Mouse (Mus musculus): ENCODE measurements around the gene Camp.
"Not testable (repeated sequence)": the region's sequence is repeated elsewhere in the genome, so short reads cannot be mapped to it uniquely, and the experiment has no call there.

Camp gene

DNA sequence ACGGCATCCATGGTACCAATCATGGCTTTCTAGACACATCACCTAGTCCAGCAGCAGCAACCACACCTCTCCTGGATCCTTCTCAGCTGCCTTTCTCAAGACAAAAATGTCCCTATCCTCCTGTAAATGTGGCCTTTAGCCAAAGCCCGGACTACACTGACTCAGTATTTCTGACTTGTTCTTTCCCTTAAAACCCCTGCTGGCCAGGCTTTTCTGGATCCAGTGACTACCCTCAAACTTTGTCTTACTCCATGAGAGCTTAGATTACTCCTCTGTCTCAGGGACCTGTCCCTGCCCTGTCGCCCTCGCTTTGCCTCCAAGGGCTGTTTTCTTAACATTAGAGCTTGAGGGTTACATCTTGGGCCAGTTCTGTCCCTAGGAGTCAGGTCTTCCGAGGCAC is 682 bp upstream of the Camp start:
- no peak for DNase-seq

GRCm38 (mm10) chr9:109833088-109833412 is 16.4 kb downstream of the Camp start:
- no peak for DNase-seq

DNA sequence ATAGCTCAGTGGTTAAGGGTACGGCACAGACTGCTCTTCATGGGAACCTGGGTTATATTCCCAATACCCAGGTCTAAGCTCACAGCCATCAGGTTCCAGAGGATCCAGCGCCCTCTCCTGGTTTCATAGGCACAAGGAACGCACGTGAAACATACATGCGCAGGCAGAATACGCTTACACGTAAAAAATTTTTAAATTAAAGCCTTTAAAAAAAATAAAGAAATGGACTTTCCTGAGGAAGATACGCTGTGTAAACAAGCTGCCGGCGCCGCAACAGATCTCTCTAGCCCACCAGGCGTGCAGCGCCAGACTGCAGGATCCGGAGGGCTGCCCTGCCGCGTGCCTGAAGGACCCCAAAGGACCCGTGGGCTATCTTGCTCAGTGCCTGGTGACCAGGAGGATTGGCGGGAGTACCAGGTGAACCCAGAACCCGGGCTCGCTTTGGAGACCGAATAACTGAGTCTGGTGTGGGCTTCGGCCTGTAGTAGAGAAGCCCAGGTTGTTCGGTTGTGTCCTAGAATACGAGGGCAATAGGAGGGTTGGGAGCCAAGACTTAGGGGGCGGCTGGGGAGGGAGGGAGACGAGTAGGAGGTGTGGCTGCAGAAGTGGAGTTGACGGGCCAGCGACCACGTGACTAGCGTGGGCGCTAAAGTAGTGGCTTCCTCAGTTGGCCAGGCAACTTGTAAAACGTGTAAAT is 16.9 kb downstream of the Camp start, which contains the start of gene Nme6:
TSS of gene Nme6 (plus strand) at position 359 of the 697 bp plus-strand sequence.
- peak; percentile 91 for DNase-seq

DNA sequence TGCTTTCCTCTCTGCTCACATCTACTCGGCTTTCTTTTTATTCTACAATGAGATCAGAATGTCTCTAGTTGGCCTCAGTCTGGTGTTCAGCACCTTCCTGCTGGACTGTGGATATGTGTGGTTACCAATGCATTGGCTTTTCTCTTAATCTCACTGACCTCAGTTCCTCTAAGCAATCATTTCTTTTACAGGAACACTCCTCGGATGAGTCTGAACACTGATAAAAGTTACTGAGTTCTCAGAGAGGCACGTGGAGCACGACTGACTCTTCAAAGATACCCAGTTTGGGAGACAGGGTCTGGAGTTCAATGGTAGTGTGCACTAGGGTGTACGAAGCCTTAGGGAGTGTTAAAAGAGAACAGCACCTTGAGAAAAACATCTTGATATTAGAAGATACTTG is 23.2 kb downstream of the Camp start:
- DNase-seq, result no peak

DNA sequence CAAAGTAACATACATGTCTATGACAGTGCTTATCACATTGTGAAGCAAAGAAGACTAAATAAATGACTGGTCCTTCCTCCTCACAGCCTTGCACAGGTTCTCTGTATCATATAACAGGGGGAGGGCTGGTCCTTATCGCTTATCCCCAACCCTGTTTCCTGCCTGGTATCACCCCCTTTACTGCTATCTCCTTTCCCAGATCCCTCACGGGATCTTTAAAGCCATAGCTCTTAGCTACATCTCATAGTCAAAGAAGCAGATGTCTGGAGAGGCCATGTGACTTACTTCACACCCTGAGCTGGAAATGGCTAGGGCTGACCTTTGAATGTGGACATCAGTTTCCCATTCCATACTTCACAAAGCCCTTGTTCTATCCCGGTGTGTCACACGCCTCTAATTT is 23.7 kb downstream of the Camp start:
- DNase-seq, result no peak

DNA sequence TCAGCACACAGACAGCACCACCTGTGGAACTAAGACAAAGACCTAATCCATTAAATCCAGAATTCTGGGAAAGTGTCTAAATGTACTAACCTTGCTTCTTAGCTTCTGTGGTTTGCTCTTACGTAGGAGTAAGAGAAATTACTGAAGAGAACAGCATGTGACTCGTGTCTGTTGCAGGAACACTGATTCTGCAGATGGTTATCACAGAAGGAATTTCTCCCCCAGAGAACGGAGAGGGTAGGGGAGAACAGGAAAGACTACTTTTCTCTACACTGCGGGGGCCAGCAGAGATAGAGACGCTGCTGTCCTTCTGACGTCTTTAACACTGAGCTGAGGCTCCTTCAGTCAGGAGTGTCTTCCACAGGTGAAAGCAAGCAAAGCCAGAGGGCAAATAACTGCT is 33.1 kb downstream of the Camp start:
- no peak for DNase-seq

DNA sequence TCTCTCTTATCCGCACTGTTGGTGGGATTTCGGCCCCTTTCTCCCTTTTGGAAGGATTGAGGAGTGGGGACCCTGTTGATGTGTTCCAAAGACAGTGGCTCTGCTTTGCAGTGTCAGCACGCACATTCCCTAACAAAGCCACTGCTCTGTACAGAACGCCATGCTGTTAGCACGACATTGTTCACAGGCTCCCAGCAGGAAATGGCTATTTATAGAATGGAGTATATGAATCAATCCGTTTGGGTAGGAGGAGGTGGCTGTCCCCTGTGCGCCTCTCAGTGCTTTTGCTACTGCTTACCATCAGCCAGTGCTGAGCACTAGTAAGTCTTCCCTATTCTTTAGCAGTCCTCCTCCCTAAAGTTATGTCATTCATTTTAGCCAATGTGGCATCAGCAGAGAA is 36.0 kb downstream of the Camp start:
- no peak for DNase-seq

- no peak for DNase-seq
Observed at GRCm38 (mm10) chr9:109811980-109812379, 37.4 kb downstream of the Camp start, which contains the start of gene Spink8. Gene Spink8 (plus strand): TSS chr9:109812280.

DNA sequence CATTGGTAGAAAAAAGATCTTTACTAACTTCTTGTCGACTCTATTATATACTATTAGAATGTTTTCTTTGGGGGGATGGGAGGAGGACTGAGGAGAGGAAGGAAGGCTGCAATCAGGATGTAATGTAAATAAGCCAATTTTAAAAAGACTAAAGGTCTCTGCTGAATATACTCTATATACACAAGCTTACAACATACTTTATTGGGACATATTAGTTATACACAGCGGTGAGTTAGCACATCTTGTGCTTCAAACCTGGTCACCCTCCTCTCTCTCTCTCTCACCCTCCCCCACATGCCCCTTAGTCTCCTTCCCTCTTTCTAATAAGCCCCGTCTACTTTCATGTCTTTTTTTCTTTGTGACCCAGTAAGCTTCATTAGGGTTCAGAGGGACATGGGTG is 41.5 kb downstream of the Camp start:
- no peak for DNase-seq

DNA sequence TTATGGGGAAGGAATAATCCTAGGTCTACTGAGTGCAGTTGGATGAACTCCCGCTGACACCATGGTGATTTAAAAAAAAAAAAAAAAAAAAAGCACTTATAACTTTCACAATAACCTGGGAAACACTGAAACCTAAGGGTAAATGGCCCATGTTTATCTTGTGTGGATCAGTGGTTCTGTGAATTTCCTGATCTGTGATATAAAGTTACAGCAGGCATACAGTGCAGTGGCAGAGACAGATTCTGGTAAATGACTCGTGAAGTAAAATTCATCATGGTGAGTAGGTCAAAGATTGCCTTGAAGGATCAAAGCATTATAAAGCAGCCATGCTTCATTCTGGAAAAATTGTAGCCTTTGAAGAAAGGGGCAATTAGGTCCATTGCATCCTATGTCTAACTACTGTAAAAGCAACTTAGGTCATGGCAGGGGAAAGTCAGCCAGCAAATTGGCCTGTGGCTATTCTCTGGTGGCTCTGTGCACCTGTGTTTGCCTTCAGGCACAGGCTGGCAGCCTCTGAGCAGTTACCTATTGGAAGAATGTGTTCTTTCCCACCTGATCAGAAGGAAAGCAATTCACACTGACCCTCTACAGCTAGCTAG is 42.6 kb downstream of the Camp start:
- no peak for DNase-seq

DNA sequence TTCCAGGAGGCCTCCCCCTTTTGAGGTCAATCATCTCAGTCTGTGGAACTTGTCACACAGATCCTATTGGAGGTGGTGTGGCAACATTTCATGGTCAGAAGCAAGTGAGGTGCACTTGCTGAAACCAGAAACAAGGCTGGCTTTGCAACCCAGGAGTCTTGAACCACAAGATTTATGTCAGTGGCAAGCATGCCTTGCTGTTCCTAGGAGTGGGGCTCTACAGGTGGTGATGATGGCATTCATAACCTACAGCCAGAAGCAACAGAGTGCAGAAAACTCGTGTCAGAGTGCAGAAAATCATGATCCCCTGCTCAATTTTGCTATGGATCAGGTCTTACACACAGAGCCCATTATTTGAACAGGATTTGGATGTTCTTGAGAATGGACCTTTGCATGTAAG is 43.2 kb downstream of the Camp start:
- no peak for DNase-seq

DNA sequence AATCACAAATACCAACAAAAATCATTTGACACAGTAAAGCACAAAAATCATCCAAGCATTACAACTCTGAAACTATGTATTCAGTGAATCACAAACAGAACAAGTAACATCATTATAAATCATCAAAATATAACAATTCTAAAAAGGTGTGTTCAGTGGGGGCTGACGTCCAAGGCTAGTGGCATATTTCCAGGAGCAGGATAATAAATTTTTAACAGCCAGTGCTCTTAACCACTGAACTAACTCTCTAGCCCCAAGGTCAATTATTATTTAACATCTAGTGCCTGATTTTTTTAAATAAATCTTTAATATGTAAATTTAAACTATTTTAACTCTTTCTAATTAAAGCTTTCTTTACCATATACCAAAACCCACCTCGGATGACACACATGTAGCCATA is 43.8 kb downstream of the Camp start:
- not testable (repeated sequence) for DNase-seq

GRCm38 (mm10) chr9:109798051-109798450 is 51.4 kb downstream of the Camp start:
- DNase-seq, result peak; percentile 21
